Mouse (Mus musculus) hindbrain, embryonic 11.5 days (tissue): ENCODE data around the gene Arhgap15. TPM values are rescaled to one million over a fixed set of nuclear protein-coding genes. Genes with fewer than 3 reads are reported as not detected.

Source experiments
- ATAC-seq: fragments of 200-750 bp; cut with Nextera tagmentation; 2 replicates; pipeline ENCODE4 v1.8.0; 2017; ENCODE audit warnings: mild to moderate bottlenecking, moderate TSS enrichment, moderate library complexity; ENCODE audit not compliant: low FRiP score
- DNase-seq: peaks from one replicate; pipeline ENCODE4 v3.0.0-alpha.2; 2015; ENCODE audit warnings: low spot score
- H3K27ac ChIP-seq: fragments of 300-500 bp; sonication (generic); 2 replicates; pipeline ENCODE4 v1.5.1; 2014; ENCODE audit warnings: mild to moderate bottlenecking, low read depth, low read length
- H3K27me3 ChIP-seq: fragments of 300-500 bp; sonication (generic); 2 replicates; pipeline ENCODE4 v1.6.1; 2014; ENCODE audit warnings: mild to moderate bottlenecking, low read length, moderate library complexity, mixed read lengths; ENCODE audit not compliant: control insufficient read depth, insufficient read depth
- H3K36me3 ChIP-seq: fragments of 300-500 bp; sonication (generic); 2 replicates; pipeline ENCODE4 v1.6.1; 2014; ENCODE audit warnings: mild to moderate bottlenecking, low read length, moderate library complexity, mixed read lengths; ENCODE audit not compliant: control insufficient read depth, insufficient read depth
- H3K4me1 ChIP-seq: fragments of 300-500 bp; sonication (generic); replicated peaks from 2 replicates; pipeline ENCODE4 v1.6.1; 2014; ENCODE audit warnings: low read length, mixed read lengths; ENCODE audit not compliant: control insufficient read depth, insufficient read depth
- H3K4me2 ChIP-seq: fragments of 300-500 bp; sonication (generic); replicated peaks from 2 replicates; pipeline ENCODE4 v1.6.1; 2014; ENCODE audit warnings: mild to moderate bottlenecking, low read depth, low read length
- H3K4me3 ChIP-seq: fragments of 300-500 bp; sonication (generic); 2 replicates; pipeline ENCODE4 v1.5.1; 2014; ENCODE audit warnings: low read depth, low read length
- H3K9ac ChIP-seq: fragments of 300-500 bp; sonication (generic); 2 replicates; pipeline ENCODE4 v1.6.1; 2014; ENCODE audit warnings: low read depth, low read length
- H3K9me3 ChIP-seq: fragments of 300-500 bp; sonication (generic); 2 replicates; pipeline ENCODE4 v1.6.1; 2016; ENCODE audit warnings: low read length; ENCODE audit not compliant: control insufficient read depth
- whole genome bisulfite sequencing: fragments of 180-500 bp; shearing (Covaris S2); extraction: QIAGEN DNeasy Blood & Tissue Kit; methylation state at CpG from one replicate; pipeline ENCODE4 v1.1.7; 2014; 5-methylcytosine and 5-hydroxymethylcytosine counted together
- polyA plus RNA-seq: library from polyadenylated mRNA; unstranded; fragments of >200 nt; fragmentation: Nextera tagmentation; extraction: Ambion mirVana; gene quantifications from 2 replicates; pipeline ENCODE4 v1.2.1, GENCODE M21; 2014

The Arhgap15 gene
- polyA plus RNA-seq, 1 experiment from 2014 or later, result 1.6 TPM

DNA sequence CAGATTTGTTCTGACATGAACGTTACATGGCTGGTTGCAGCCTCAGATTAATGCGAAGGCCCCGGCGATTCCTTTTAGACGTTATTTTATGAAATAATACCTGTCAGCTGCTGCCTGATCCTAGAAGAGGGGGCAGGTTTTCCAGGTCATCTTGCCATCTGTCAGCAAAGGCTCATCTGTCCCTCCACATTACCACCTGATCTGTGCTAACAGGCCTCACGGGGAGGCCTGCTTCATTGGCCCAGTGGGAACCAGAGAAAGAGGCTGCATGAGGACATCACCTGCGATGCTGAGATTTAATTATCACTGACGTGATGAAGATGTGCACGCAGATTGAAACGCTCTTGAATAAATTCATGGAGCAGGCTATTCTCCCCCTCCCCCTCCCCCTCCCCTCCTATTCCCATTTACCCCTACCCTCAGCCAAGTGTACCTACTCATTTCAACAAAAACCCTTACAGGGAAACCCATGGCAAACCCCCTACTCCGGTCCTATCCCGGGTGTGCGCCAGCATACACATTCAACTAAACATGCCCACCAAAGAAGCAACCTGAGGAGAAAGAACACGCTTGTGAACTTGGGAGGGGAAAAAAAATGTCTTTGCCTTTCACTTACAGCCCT is 268.9 kb downstream of the Arhgap15 start:
- Histone ChIP-seq H3K4me3 (no peak overlapping the region), H3K9ac (no peak overlapping the region), H3K27me3 (no peaks in the 10 kb centered on the region), H3K27ac (no peak overlapping the region), H3K4me1 (no peaks in the 10 kb centered on the region), H3K9me3 (no peaks in the 10 kb centered on the region), H3K4me2 (no peak overlapping the region), H3K36me3 (no peaks in the 10 kb centered on the region)
- DNase-seq (peak; percentile 19), ATAC-seq (peak; percentile 90)
- WGBS, result 69% methylated on average over 14 of the region's 14 CpGs

GRCm38 (mm10) chr2:44018033-44018432 is 269.4 kb downstream of the Arhgap15 start:
- Histone ChIP-seq H3K9me3 (no peaks in the 10 kb centered on the region), H3K4me3 (no peak overlapping the region), H3K4me1 (no peaks in the 10 kb centered on the region), H3K27me3 (no peaks in the 10 kb centered on the region), H3K9ac (no peak overlapping the region), H3K4me2 (no peak overlapping the region), H3K36me3 (no peaks in the 10 kb centered on the region), H3K27ac (no peak overlapping the region)
- DNase-seq (no peak), ATAC-seq (peak; percentile 46; the same call in 1 of the 2 replicates)
- 82% methylated on average over 10 of the region's 10 CpGs for WGBS

DNA sequence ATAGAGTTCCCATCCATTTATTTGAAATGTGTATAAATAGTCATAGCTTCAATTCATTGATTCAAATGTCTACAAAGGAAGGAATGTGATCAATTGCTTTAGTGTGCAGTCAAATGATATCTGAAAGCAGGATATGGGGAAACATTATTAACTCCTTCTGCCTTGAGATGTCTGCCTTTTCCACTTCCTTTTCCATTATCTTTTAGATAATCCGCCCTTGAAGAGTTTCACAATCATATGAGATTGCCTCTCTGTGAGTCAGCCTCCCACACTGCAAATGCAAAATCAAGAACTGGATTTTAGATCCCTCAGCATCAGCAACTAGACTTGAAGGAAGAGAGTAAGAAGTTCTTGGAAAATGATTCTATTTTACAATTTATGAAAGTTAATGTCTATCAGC is 276.1 kb downstream of the Arhgap15 start:
- no peaks in the 10 kb centered on the region for H3K27me3 ChIP-seq
- WGBS, result 83% methylated on average over 1 of the region's 1 CpGs
- H3K9me3 ChIP-seq, result no peaks in the 10 kb centered on the region
- no peaks in the 10 kb centered on the region for H3K4me1 ChIP-seq
- ATAC-seq (no peak), DNase-seq (no peak)
- H3K4me2 ChIP-seq, result no peak overlapping the region
- H3K4me3 ChIP-seq, result no peak overlapping the region
- H3K9ac ChIP-seq, result no peak overlapping the region
- H3K36me3 ChIP-seq, result no peaks in the 10 kb centered on the region
- no peak overlapping the region for H3K27ac ChIP-seq

GRCm38 (mm10) chr2:44029035-44029715 is 280.6 kb downstream of the Arhgap15 start:
- Histone ChIP-seq H3K27ac (no peak overlapping the region), H3K4me2 (no peak overlapping the region), H3K9me3 (no peaks in the 10 kb centered on the region), H3K27me3 (no peaks in the 10 kb centered on the region), H3K9ac (no peak overlapping the region), H3K4me1 (no peaks in the 10 kb centered on the region), H3K36me3 (no peaks in the 10 kb centered on the region), H3K4me3 (no peak overlapping the region)
- 93% methylated on average over 8 of the region's 8 CpGs for WGBS
- no peak for ATAC-seq
- no peak for DNase-seq

DNA sequence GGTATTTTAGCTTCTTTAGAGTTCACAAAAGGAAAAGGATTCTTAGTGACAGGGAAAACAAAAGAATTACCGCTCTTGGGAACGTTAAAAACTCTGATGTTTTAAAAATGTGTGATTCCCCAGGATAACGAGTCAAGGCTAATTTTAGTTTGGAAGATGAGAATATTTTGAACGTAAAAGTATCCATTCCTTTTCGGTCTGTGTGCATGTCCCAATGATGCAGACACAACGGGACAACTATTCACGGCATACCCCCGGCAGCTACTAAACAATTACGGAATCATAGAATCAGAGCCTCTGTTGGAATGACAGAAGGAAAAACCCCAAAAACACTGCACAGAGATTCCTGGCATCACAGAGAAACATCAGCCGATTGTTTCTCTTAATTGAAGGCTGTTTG is 281.2 kb downstream of the Arhgap15 start:
- Histone ChIP-seq H3K27me3 (no peaks in the 10 kb centered on the region), H3K4me1 (no peaks in the 10 kb centered on the region), H3K9me3 (no peaks in the 10 kb centered on the region), H3K36me3 (no peaks in the 10 kb centered on the region), H3K27ac (no peak overlapping the region), H3K4me2 (no peak overlapping the region), H3K4me3 (no peak overlapping the region), H3K9ac (no peak overlapping the region)
- DNase-seq (no peak), ATAC-seq (no peak)
- WGBS, result 88% methylated on average over 10 of the region's 10 CpGs

DNA sequence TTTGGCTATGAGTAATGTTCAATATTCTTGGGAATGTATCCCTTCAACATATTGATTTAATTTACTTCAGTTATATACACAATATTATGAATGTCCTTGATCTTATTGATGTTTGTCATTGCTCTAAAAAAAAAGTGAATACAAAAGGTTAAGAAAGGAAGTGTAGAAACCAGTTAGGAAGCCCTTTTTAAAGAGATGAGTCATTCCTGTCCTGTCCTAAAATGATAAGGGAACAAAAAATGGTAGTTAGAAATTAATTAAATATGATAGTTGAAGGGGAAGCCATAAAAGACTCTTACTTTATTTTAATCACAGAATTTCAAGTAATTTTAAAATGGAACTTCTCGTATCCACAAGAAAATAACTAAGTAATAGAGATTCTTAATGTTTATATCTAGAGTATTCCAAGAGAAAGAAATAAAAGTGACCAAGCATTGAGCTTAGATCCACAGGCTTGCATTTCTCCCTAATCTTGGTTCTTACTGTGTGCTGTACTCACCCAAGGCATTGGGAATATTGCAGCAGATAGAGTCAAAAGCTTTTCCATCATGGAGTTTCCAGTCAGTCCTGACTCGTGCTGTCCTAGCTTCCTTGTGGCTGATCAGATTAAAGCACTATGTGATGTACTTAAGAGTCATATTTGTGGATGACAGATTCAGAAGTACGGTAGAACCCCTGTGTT is 291.0 kb downstream of the Arhgap15 start:
- Histone ChIP-seq H3K4me1 (no peaks in the 10 kb centered on the region), H3K36me3 (no peaks in the 10 kb centered on the region), H3K27ac (no peak overlapping the region), H3K9me3 (no peaks in the 10 kb centered on the region), H3K27me3 (no peaks in the 10 kb centered on the region), H3K4me2 (no peak overlapping the region), H3K4me3 (no peak overlapping the region), H3K9ac (no peak overlapping the region)
- WGBS, result 91% methylated on average over 3 of the region's 3 CpGs
- ATAC-seq (no peak), DNase-seq (no peak)

GRCm38 (mm10) chr2:44044088-44044487 is 295.5 kb downstream of the Arhgap15 start:
- Histone ChIP-seq H3K4me3 (no peak overlapping the region), H3K9ac (no peak overlapping the region), H3K4me1 (no peaks in the 10 kb centered on the region), H3K27ac (no peak overlapping the region), H3K4me2 (no peak overlapping the region), H3K9me3 (no peaks in the 10 kb centered on the region), H3K36me3 (no peaks in the 10 kb centered on the region), H3K27me3 (no peaks in the 10 kb centered on the region)
- ATAC-seq, result no peak
- DNase-seq, result no peak
- WGBS, result 73% methylated on average over 2 of the region's 2 CpGs

DNA sequence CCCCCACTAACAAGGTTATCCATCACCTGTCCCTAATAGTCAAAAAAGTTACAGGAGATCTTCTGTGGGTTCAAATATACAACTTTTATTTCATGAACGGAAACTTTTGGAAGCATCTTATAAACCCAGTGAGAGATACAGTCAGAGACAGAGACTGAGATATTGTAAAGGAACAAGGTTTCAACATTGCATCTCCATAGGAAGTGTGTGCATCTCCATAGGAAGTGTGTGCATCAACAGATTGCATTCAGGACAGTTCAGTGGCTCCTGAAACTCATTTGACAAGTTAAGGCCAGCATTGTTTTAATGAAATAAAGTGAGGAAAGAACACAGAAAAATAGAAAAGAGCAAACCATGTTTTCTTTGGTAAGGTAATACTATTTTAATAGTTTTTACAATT is 296.0 kb downstream of the Arhgap15 start:
- 90% methylated on average over 1 of the region's 1 CpGs for WGBS
- Histone ChIP-seq H3K4me1 (no peaks in the 10 kb centered on the region), H3K9ac (no peak overlapping the region), H3K4me3 (no peak overlapping the region), H3K27me3 (no peaks in the 10 kb centered on the region), H3K9me3 (no peaks in the 10 kb centered on the region), H3K27ac (no peak overlapping the region), H3K4me2 (no peak overlapping the region), H3K36me3 (no peaks in the 10 kb centered on the region)
- ATAC-seq (no peak), DNase-seq (no peak)

DNA sequence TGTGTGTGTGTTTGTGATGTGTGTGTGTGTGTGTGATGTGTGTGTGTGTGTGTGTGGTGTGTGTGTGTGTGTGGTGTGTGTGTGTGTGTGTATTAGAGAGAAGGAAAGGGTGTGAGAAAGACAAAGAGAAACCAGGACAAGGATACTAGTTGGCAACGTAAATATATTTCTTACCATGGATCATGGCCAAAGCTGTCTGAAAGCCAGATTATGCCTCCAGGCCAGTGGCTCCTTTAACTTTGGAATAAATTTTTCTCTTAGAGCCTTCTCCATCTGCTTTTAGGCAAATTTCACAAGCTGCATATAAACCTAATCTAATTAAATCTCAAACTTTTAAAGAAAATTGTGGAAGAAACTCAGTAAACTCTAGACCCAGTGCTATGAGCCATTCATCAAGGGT is 296.6 kb downstream of the Arhgap15 start:
- Histone ChIP-seq H3K36me3 (no peaks in the 10 kb centered on the region), H3K4me3 (no peak overlapping the region), H3K27me3 (no peaks in the 10 kb centered on the region), H3K27ac (no peak overlapping the region), H3K4me2 (no peak overlapping the region), H3K9ac (no peak overlapping the region), H3K4me1 (no peaks in the 10 kb centered on the region), H3K9me3 (no peaks in the 10 kb centered on the region)
- WGBS, result 92% methylated on average over 1 of the region's 1 CpGs
- ATAC-seq (no peak), DNase-seq (no peak)
